Mouse (Mus musculus) embryonic facial prominence, embryonic 15.5 days (tissue): Measurements from ENCODE around the gene Cdk1. TPM values are rescaled to one million over a fixed set of nuclear protein-coding genes. Genes with fewer than 3 reads are reported as not detected.
"Not testable (repeated sequence)": the region's sequence is repeated elsewhere in the genome, so short reads cannot be mapped to it uniquely, and the experiment has no call there.

Experiments
- ATAC-seq: fragments of 200-750 bp; cut with Nextera tagmentation; 2 replicates; pipeline ENCODE4 v1.8.0; 2017; ENCODE audit warnings: low read depth, moderate TSS enrichment; ENCODE audit not compliant: insufficient number of reproducible peaks, low FRiP score, low TSS enrichment
- H3K27ac ChIP-seq: fragments of 300-500 bp; sonication (generic); replicated peaks from 2 replicates; pipeline ENCODE4 v1.5.1; 2015; ENCODE audit warnings: mild to moderate bottlenecking, inconsistent platforms
- H3K27me3 ChIP-seq: fragments of 300-500 bp; sonication (generic); 2 replicates; pipeline ENCODE4 v1.6.1; 2015; ENCODE audit warnings: inconsistent platforms
- H3K36me3 ChIP-seq: fragments of 300-500 bp; sonication (generic); 2 replicates; pipeline ENCODE4 v1.6.1; 2015; ENCODE audit warnings: mild to moderate bottlenecking, inconsistent platforms
- H3K4me1 ChIP-seq: fragments of 300-500 bp; sonication (generic); 2 replicates; pipeline ENCODE4 v1.6.1; 2015; ENCODE audit warnings: inconsistent platforms
- H3K4me2 ChIP-seq: fragments of 300-500 bp; sonication (generic); replicated peaks from 2 replicates; pipeline ENCODE4 v1.6.1; 2015; ENCODE audit warnings: mild to moderate bottlenecking, inconsistent platforms
- H3K4me3 ChIP-seq: fragments of 300-500 bp; sonication (generic); replicated peaks from 2 replicates; pipeline ENCODE4 v1.5.1; 2015; ENCODE audit warnings: mild to moderate bottlenecking, inconsistent platforms
- H3K9ac ChIP-seq: fragments of 300-500 bp; sonication (generic); 2 replicates; pipeline ENCODE4 v1.6.1; 2015; ENCODE audit warnings: inconsistent platforms
- H3K9me3 ChIP-seq: fragments of 300-500 bp; sonication (generic); replicated peaks from 2 replicates; pipeline ENCODE4 v1.6.1; 2016; ENCODE audit warnings: inconsistent platforms
- WGBS: fragments of 180-500 bp; shearing (Covaris S2); methylation state at CpG from one replicate; pipeline ENCODE4 v1.1.7; 2015; 5-methylcytosine and 5-hydroxymethylcytosine counted together
- polyA plus RNA-seq: library from polyadenylated mRNA; unstranded; fragments of >200 nt; fragmentation: Nextera tagmentation; extraction: Ambion mirVana; gene quantifications from 2 replicates; pipeline ENCODE4 v1.2.1, GENCODE M21; 2015

Cdk1 gene
- polyA plus RNA-seq, 1 experiment from 2014 or later, result 349 TPM

GRCm38 (mm10) chr10:69373796-69374550 lies 21.2 kb upstream of the Cdk1 start:
- no peaks in the 10 kb centered on the region for H3K36me3 ChIP-seq
- no peaks in the 10 kb centered on the region for H3K9me3 ChIP-seq

GRCm38 (mm10) chr10:69372061-69372460 lies 19.3 kb upstream of the Cdk1 start:
- Histone ChIP-seq H3K27me3 (no peaks in the 10 kb centered on the region), H3K4me3 (no peak overlapping the region), H3K9ac (no peak overlapping the region), H3K9me3 (no peaks in the 10 kb centered on the region), H3K36me3 (no peaks in the 10 kb centered on the region), H3K4me1 (no peaks in the 10 kb centered on the region), H3K4me2 (no peak overlapping the region), H3K27ac (no peak overlapping the region)
- WGBS, result 77% methylated on average over 14 of the region's 14 CpGs
- ATAC-seq, result no peak

More at GRCm38 (mm10) chr10:69373796-69374550, 21.2 kb upstream of the Cdk1 start:
- Histone ChIP-seq H3K27ac (no peak overlapping the region), H3K27me3 (no peaks in the 10 kb centered on the region), H3K4me3 (no peak overlapping the region), H3K4me2 (no peak overlapping the region), H3K9ac (no peak overlapping the region), H3K4me1 (no peaks in the 10 kb centered on the region)
- WGBS, result 60% methylated on average over 10 of the region's 10 CpGs
- no peak for ATAC-seq

- H3K4me1 ChIP-seq, result no peaks in the 10 kb centered on the region
- no peaks in the 10 kb centered on the region for H3K9me3 ChIP-seq
- H3K27me3 ChIP-seq, result no peaks in the 10 kb centered on the region
- 13% methylated on average over 10 of the region's 10 CpGs for WGBS
- H3K4me3 ChIP-seq, result no peak overlapping the region
- H3K9ac ChIP-seq, result no peak overlapping the region
- ATAC-seq, result no peak
- H3K36me3 ChIP-seq, result no peaks in the 10 kb centered on the region
- H3K4me2 ChIP-seq, result no peak overlapping the region
- H3K27ac ChIP-seq, result no peak overlapping the region
Observed at GRCm38 (mm10) chr10:69371441-69371840, 18.7 kb upstream of the Cdk1 start.

- Histone ChIP-seq H3K4me1 (no peaks in the 10 kb centered on the region), H3K4me2 (no peak overlapping the region), H3K27ac (no peak overlapping the region), H3K27me3 (no peaks in the 10 kb centered on the region), H3K9ac (no peak overlapping the region), H3K4me3 (no peak overlapping the region), H3K36me3 (no peaks in the 10 kb centered on the region), H3K9me3 (no peaks in the 10 kb centered on the region)
- ATAC-seq, result no peak
- 74% methylated on average over 6 of the region's 6 CpGs for WGBS
Observed at GRCm38 (mm10) chr10:69369321-69369720, 16.6 kb upstream of the Cdk1 start.

GRCm38 (mm10) chr10:69366877-69367387 lies 14.2 kb upstream of the Cdk1 start:
- H3K27me3 ChIP-seq, result no peaks in the 10 kb centered on the region
- ATAC-seq, result no peak
- H3K4me2 ChIP-seq, result no peak overlapping the region
- no peak overlapping the region for H3K9ac ChIP-seq
- no peaks in the 10 kb centered on the region for H3K9me3 ChIP-seq
- no peaks in the 10 kb centered on the region for H3K36me3 ChIP-seq
- H3K4me3 ChIP-seq, result no peak overlapping the region
- no peaks in the 10 kb centered on the region for H3K4me1 ChIP-seq
- WGBS, result 83% methylated on average over 13 of the region's 13 CpGs
- no peak overlapping the region for H3K27ac ChIP-seq

GRCm38 (mm10) chr10:69366208-69366607 lies 13.5 kb upstream of the Cdk1 start:
- Histone ChIP-seq H3K27ac (no peak overlapping the region), H3K36me3 (no peaks in the 10 kb centered on the region), H3K9ac (no peak overlapping the region), H3K4me3 (no peak overlapping the region), H3K4me1 (no peaks in the 10 kb centered on the region), H3K27me3 (no peaks in the 10 kb centered on the region), H3K9me3 (no peaks in the 10 kb centered on the region), H3K4me2 (no peak overlapping the region)
- ATAC-seq, result no peak
- 81% methylated on average over 11 of the region's 11 CpGs for WGBS

GRCm38 (mm10) chr10:69359666-69360065 lies 6.9 kb upstream of the Cdk1 start:
- H3K27me3 ChIP-seq, result no peaks in the 10 kb centered on the region
- H3K9ac ChIP-seq, result no peak overlapping the region
- ATAC-seq, result no peak
- H3K4me1 ChIP-seq, result no peaks in the 10 kb centered on the region
- no peak overlapping the region for H3K4me2 ChIP-seq
- no peak overlapping the region for H3K27ac ChIP-seq
- H3K4me3 ChIP-seq, result no peak overlapping the region
- no peaks in the 10 kb centered on the region for H3K9me3 ChIP-seq
- no peaks in the 10 kb centered on the region for H3K36me3 ChIP-seq
- 90% methylated on average over 1 of the region's 1 CpGs for WGBS

GRCm38 (mm10) chr10:69353086-69353479 lies 345 bp upstream of the Cdk1 start:
- not testable (repeated sequence) for H3K9me3 ChIP-seq, H3K27me3 ChIP-seq, H3K27ac ChIP-seq, H3K9ac ChIP-seq, ATAC-seq
- Histone ChIP-seq H3K36me3 (peaks cover 17% of the 10 kb centered on the region; the same call in 1 of the 2 replicates), H3K4me3 (peak overlapping the region; percentile 83), H3K4me1 (peaks cover 36% of the 10 kb centered on the region), H3K4me2 (peak overlapping the region; percentile 88)
- 36% methylated on average over 5 of the region's 5 CpGs for WGBS

GRCm38 (mm10) chr10:69351842-69352211 lies 911 bp downstream of the Cdk1 start:
- H3K27ac ChIP-seq, result peak overlapping the region; percentile 82
- WGBS, result under 1% methylated on average over 11 of the region's 11 CpGs
- H3K4me3 ChIP-seq, result peak overlapping the region; percentile 83
- H3K9ac ChIP-seq, result peak overlapping the region; percentile 65
- H3K9me3 ChIP-seq, result no peaks in the 10 kb centered on the region
- H3K27me3 ChIP-seq, result no peaks in the 10 kb centered on the region
- H3K4me1 ChIP-seq, result peaks cover 46% of the 10 kb centered on the region
- no peak for ATAC-seq
- H3K4me2 ChIP-seq, result peak overlapping the region; percentile 88
- H3K36me3 ChIP-seq, result peaks cover 28% of the 10 kb centered on the region; the same call in 1 of the 2 replicates

- WGBS, result 9% methylated on average over 12 of the region's 12 CpGs
- H3K4me1 ChIP-seq, result peaks cover 46% of the 10 kb centered on the region
Observed at GRCm38 (mm10) chr10:69351071-69351841, 1.5 kb downstream of the Cdk1 start.

GRCm38 (mm10) chr10:69348206-69348605 lies 4.5 kb downstream of the Cdk1 start:
- no peak overlapping the region for H3K4me3 ChIP-seq
- 33% methylated on average over 8 of the region's 8 CpGs for WGBS
- H3K27me3 ChIP-seq, result no peaks in the 10 kb centered on the region
- peaks cover 46% of the 10 kb centered on the region for H3K4me1 ChIP-seq
- H3K27ac ChIP-seq, result no peak overlapping the region
- H3K9ac ChIP-seq, result no peak overlapping the region
- no peaks in the 10 kb centered on the region for H3K9me3 ChIP-seq
- H3K4me2 ChIP-seq, result no peak overlapping the region
- no peak for ATAC-seq
- peaks cover 51% of the 10 kb centered on the region for H3K36me3 ChIP-seq

More at GRCm38 (mm10) chr10:69351071-69351841, 1.5 kb downstream of the Cdk1 start:
- Histone ChIP-seq H3K9ac (peak overlapping the region; percentile 65), H3K4me2 (peak overlapping the region; percentile 88), H3K9me3 (no peaks in the 10 kb centered on the region), H3K36me3 (peaks cover 28% of the 10 kb centered on the region), H3K27ac (peak overlapping the region; percentile 82), H3K27me3 (no peaks in the 10 kb centered on the region), H3K4me3 (peak overlapping the region; percentile 83)
- ATAC-seq, result peak; percentile 39; the same call in 1 of the 2 replicates
